Mouse (Mus musculus): Measurements from ENCODE around the gene Draxin. TPM values are rescaled to one million over a fixed set of nuclear protein-coding genes. Genes with fewer than 3 reads are reported as not detected.

The Draxin gene
- total RNA-seq, 1 experiment from 2014 or later: 0.93 TPM

DNA sequence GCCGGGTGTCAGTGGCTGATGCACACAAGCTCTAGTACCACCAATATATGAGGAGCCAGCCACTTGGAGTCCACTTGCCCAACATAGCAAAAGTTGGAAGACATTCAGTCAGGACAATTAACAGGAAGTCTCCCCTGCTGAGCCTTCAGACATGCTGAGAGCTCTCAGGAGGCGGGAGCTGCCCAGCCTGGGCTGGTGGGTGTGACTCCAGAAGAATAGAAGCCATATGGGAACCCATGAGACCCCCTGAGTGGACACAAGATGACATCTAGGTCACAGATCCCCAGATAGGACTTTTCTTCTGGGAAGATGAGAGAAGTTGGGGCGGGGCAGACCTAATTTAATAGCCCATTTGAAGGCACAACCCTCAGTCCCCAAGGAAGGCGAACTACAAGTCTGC is 41.3 kb downstream of the Draxin start:
- no peak for ATAC-seq (ENCODE audit: extremely low read depth, insufficient number of reproducible peaks, low FRiP score, poor library complexity, severe bottlenecking)

GRCm38 (mm10) chr4:148087907-148088527 is 42.5 kb downstream of the Draxin start, which contains the start of gene Agtrap:
TSS of gene Agtrap (minus strand) at chr4:148088031.
- ATAC-seq (ENCODE audit: extremely low read depth, insufficient number of reproducible peaks, low FRiP score, poor library complexity, severe bottlenecking): peak; percentile 81

DNA sequence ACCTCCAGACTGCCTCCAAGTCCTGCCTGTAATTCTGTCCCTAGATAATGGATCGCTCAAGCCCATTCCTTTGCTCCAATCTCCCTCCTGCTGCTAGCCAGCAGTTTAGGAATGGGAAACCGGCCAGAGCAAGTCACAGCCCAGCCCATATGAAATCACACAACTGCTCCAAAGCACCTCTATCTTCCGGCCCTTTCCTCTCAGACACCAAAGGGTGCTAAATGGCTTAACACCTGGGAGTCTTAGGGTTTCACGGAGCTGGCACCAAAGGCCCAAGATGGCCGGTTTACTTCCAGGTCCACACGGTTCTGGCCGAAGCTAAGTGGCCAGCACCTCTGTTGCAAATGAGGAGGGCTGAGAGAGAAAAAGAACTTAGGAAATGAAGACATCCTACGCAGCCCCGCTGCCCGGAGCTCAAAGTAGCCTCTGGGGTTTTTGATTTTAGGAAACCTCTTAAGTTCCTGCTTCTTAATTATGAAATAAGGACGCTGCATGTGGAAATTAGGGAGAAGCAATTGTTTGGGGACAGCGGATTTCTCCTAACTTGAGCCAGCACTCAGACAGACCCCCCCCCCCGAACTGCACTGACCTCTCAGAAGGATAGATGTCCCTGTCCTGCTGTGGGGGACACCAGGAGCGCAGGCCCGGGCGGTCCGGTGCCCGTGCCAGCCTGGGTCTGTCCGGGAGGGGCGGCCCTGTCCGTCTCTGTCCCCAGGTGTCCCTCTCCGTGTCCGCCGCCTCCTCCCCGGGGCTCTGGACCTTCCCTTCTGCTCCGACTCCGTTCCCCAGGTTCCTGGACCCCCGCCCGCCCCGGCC is 43.2 kb downstream of the Draxin start:
- peak; percentile 2; the same call in 1 of the 2 replicates for ATAC-seq (ENCODE audit: extremely low read depth, insufficient number of reproducible peaks, low FRiP score, poor library complexity, severe bottlenecking)

GRCm38 (mm10) chr4:148085907-148086305 is 44.6 kb downstream of the Draxin start:
- no peak for ATAC-seq (ENCODE audit: extremely low read depth, insufficient number of reproducible peaks, low FRiP score, poor library complexity, severe bottlenecking)

- ATAC-seq (ENCODE audit: extremely low read depth, insufficient number of reproducible peaks, low FRiP score, poor library complexity, severe bottlenecking): no peak
Measured at GRCm38 (mm10) chr4:148085131-148085906, 45.2 kb downstream of the Draxin start.

DNA sequence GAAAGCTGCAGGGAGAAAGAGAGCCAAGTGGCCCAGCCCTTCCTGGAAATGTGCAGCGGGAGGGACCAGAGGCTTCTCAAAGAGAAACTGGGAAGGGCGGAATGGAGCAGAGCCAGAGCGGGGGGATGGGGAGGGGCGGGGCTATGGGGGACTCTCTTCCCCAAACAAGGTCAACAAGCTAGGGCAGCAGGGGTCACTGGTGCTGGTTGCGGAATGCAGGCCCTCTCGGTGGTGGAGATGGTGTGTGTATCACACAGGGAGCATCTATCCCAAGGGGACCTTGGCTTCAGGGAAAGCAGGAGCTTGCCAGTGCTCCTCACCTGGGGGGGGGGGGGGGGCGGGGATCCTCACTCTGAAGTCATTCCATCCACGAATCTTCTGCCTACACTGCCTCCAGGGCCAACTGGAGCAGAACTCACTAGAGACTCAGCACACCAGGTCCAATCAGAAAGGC is 46.2 kb downstream of the Draxin start:
- no peak for ATAC-seq (ENCODE audit: extremely low read depth, insufficient number of reproducible peaks, low FRiP score, poor library complexity, severe bottlenecking)

DNA sequence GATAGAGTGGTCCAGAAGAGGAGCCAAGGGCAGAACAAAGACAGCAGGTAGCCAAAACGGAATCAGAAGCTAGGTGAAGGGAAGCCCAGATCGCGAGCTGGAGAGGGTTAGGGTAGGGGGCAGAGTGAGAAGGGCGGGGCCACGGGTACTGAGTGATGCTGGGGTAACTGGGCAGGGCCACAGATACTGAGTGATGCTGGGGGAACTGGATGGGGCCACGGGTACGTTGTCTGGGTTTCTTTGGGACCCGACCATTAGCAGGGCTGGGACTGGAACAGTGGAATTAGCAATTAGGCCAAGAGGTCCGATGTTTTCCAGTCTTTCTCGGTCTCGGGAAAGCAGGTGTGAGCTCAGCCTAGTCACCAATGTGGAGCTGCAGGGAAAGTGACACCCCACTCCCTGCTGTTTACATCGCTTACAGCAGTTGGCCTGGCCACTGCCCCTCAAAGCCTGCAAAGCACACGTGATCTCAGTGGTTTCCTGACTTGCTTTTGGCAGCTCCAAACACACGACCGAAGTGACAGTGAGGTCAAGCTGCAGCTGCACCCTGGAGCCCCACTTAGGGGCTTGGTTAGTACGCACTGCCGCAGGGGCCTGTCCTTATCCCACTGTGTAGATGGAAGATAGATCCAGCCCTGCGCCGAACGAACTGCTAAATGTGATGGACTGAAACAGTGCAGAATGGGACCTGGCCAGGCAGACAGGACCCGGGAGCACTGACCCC is 47.2 kb downstream of the Draxin start:
- ATAC-seq (ENCODE audit: extremely low read depth, insufficient number of reproducible peaks, low FRiP score, poor library complexity, severe bottlenecking): no peak

- ATAC-seq (ENCODE audit: extremely low read depth, insufficient number of reproducible peaks, low FRiP score, poor library complexity, severe bottlenecking): peak; percentile 33
Measured at GRCm38 (mm10) chr4:148082257-148083044, 48.0 kb downstream of the Draxin start.

DNA sequence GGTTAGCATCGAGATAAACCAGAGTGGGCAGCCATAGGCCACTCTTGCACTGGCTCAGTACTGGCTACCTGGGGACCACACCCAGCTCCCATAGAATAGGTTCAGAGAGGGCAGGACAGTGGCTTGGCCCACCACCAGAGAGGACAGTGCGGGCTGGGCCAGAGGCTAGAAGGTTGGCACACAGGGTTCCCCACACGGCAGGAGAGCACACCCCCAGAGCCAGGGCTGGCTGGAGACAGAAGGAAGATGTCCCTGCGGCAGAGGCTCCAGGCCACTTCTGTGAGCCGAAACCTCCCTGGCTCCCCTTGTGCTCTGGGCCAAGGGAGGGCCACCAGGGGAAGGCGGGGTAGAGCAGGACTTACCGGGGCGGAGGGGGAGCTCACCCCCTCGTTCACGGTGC is 49.3 kb downstream of the Draxin start:
- ATAC-seq (ENCODE audit: extremely low read depth, insufficient number of reproducible peaks, low FRiP score, poor library complexity, severe bottlenecking): no peak

DNA sequence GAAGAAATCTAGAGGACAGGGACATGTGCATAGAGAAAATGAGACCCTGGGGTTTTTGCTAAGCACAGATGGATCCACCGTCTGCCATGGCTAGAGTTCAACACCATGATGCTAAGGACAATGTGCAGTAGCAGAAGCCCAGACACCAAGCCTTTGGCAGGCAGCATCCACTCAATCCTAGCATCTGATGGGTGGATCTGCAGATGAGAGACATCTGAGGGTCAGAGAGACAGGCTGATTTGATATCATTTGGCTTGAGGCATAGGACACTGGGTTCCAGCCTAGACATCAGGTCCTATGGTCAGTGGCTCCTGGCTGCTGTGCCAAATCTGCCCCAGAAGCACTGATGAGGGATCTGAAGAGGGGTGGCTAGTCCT is 49.9 kb downstream of the Draxin start:
- ATAC-seq (ENCODE audit: extremely low read depth, insufficient number of reproducible peaks, low FRiP score, poor library complexity, severe bottlenecking): no peak

DNA sequence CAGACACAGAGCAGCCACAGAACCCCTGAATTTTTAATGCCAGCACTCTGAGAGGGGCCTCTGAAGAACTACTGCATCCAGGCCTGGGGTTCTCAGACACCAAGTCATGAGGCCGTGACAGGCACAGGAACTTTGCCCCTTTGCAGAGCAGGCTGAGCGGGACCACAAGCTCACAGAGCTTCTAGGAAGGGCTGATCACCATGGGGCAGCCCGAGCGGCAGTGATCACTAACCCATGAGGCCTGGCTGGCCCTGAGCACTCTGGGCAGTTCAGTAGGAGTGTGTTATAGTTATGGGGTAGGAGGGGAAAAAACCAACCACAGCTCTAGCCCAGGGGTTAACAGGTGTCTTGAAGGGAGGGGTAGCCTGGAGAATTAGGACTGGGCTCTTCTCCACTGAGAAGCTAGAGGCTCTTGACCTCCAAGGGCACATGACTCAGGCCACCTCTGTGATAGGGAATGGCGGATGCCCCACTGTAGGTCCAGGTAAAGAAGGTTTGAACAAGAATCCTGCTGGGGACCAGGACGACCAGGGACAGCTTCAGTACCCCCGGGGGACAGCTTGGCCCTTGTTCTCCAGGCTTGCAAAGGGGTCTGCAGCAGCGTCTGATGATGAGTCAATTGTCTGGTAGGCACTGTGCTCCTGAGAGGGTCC is 50.4 kb downstream of the Draxin start:
- no peak for ATAC-seq (ENCODE audit: extremely low read depth, insufficient number of reproducible peaks, low FRiP score, poor library complexity, severe bottlenecking)

DNA sequence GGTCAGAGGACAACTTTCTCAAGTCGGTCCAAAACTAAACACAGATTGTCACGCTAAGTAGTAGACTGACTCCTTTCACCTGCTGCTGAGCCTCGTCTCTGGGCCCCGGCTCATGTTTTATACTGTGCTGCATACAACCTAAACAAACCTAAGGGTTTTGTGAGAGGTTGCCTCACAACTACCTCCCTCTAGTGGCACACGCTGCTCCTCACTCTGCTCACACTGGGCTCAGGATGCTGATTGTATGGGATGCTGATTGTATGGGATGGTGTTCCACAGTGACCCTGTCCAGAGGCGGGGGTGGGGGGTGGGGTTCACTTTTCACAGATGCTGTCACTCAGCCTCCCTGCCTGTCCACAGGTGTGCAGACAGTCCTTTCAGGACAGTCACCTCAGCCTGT is 51.3 kb downstream of the Draxin start:
- no peak for ATAC-seq (ENCODE audit: extremely low read depth, insufficient number of reproducible peaks, low FRiP score, poor library complexity, severe bottlenecking)

DNA sequence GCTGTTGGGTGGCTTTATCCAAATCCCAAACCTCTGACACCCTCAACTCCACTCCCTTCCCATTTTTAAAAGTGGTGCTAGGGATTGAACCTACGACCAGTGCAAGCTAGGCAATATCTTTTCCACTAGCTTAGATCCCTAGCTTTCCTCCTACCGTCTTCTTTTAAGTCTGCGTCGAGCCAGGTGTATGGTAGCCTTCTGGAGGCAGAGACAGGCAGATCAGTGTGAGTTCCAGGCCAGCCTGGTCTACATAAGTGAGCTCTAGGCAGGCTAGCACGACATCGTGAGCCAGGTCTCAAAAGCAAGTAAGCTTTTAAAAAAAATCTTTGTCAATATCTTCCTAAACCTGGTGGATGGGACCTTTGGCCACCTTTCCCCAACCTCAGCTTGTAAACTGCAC is 54.6 kb downstream of the Draxin start:
- ATAC-seq (ENCODE audit: extremely low read depth, insufficient number of reproducible peaks, low FRiP score, poor library complexity, severe bottlenecking): no peak

DNA sequence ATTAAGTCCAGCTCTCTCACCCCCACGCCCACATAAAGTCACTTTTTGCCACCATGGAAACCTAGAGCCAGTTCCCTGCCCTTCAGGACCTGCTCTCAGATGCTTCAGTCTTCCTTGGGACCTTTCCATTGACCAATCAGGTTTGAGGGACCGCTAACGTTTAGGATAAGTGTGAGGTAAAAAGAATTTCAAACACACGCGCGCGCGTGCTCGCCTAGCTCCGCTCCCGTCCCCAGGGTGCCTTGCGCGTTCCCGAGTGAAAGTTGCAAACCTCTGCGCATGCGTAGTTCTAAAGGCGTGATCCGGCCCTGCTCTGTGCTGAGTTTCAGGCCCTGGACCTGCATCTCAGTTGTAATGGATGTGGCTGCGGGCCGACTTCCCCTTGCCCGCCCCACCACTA is 55.2 kb downstream of the Draxin start:
- peak; percentile 51 for ATAC-seq (ENCODE audit: extremely low read depth, insufficient number of reproducible peaks, low FRiP score, poor library complexity, severe bottlenecking)

DNA sequence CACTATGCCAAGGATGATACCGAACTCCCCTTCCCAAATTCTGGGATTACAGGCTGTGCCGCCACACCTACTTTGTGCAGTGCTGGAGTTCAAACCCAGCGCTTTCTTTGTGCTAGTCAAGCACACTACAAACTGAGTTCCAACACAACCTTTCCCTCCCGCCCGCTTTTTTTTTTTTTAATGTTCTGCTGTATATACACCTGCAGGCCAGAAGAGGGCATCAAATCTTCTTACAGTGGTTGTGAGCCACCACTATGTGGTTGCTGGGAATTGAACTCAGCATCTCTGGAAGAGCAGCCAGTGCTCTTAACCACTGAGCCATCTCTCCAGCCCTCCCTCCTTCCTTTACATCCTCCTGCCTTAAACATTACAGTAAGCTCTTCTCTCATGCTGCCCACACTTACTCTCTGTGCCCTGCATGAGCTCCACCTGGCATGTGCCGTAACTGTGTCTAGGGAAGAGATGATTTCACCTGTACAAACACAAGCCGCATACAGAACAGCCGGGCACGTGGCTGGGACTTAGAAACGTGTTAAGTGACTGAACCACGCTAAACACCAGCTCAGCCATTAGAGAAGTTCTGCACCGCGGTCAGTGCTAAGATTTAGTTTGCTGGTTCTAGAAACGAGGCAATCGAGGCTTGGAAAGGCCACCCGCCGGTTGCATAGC is 55.8 kb downstream of the Draxin start:
- peak; percentile 43; the same call in 1 of the 2 replicates for ATAC-seq (ENCODE audit: extremely low read depth, insufficient number of reproducible peaks, low FRiP score, poor library complexity, severe bottlenecking)

DNA sequence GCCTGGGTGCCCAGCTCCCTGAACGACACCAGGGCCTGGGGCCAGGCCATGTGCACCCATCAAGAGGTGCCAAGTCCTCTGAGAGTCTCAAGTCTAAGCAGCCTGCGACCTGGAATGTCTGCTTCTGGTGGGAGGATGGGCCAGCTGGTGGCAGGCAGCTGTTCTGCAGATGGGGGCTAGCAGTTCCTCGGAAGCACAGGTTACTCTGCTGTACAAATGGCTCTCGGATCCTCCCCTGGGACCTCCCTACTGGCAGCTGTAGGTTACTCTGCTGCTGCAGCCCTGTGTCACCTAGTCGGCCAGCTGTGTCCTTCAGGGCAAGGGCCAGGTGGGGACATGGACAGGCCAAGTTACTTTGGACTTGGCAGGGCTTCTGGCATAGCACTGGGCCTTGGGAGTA is 59.0 kb downstream of the Draxin start:
- ATAC-seq (ENCODE audit: extremely low read depth, insufficient number of reproducible peaks, low FRiP score, poor library complexity, severe bottlenecking): no peak

DNA sequence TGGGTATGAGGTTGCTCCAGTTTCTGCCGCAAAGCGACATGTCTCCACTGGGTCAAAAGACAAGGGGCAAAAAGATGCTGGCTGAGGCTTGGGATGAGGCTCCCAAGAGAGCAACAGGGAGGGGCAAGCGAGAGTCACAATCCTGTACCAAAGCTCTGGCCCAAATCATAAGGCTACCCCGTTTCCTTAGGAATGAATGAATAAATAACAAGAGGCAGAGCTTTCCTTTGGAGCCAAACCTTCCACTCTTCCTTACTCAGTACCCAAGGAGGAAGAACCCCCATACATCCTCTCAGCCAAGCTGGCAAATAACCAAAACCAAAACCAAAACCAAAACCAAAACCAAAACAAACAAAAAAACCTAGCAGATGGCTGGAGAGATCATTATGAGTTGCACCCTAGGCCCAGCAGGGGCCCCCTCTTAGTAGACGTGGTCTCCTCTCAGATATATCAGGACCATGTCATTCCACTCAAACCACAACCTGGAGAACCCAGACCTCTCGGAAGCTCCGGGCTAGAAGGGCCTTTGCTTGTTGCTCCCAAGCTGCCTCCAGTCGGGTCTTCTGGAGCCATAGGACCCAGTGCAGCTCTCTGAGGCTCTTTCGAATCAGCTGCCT is 60.8 kb downstream of the Draxin start:
- no peak for ATAC-seq (ENCODE audit: extremely low read depth, insufficient number of reproducible peaks, low FRiP score, poor library complexity, severe bottlenecking)

Measured in neutrophil, adult 5-6 weeks (primary cell).